Mouse (Mus musculus): ENCODE measurements around the gene Vcl.
A peak's percentile ranks its signal among the peaks of the same experiment; 100 is the strongest.

Gene Vcl

DNA sequence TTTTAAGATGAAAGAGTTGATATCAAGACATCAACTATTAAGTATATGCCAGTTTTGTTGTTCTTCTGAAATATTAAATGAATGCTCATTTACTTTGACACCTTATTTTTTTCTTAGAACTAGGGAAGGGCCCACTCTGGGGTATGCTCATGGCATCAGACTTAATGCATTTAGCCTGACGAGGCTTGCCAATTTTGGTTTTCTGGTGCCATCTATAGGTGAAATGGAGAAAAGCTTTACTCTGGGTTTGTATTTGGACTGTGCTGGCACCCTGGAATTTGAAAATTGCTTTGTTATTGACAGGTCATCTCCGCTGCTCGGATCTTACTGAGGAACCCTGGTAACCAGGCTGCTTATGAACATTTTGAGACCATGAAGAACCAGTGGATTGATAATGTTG lies 89.8 kb downstream of the Vcl start:
- DNase-seq, result no peak

DNA sequence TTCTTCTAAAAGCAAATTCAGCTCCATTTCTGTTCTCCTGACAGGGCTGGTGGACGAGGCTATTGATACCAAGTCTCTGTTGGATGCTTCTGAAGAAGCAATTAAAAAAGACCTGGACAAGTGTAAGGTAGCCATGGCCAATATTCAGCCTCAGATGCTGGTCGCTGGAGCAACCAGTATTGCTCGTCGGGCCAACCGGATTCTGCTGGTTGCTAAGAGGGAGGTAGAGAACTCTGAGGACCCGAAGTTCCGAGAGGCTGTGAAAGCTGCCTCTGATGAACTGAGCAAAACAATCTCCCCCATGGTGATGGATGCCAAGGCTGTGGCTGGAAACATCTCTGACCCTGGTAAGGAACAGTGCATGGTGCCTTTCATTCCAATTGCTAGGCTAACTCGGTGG lies 91.2 kb downstream of the Vcl start:
- no peak for DNase-seq

DNA sequence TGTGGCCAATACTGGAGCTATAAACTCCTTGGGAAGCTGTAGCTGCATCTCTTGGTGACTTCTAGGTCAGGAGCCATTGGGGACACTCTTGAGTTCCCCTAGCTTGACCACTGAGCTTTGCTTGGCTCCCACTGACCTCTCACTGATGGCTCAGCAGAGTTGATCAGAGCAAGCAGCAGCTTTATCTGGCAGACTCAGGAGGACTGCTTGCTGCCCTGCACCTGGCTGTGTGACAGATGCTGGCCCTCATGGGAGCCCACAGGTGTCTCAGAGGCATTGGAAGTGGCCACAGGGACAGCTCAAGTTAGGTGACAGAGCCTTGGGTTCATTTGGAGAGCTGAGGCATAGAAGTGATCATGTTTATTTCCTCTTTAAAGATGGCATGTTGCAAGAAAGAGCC lies 98.3 kb downstream of the Vcl start:
- DNase-seq, result no peak

DNA sequence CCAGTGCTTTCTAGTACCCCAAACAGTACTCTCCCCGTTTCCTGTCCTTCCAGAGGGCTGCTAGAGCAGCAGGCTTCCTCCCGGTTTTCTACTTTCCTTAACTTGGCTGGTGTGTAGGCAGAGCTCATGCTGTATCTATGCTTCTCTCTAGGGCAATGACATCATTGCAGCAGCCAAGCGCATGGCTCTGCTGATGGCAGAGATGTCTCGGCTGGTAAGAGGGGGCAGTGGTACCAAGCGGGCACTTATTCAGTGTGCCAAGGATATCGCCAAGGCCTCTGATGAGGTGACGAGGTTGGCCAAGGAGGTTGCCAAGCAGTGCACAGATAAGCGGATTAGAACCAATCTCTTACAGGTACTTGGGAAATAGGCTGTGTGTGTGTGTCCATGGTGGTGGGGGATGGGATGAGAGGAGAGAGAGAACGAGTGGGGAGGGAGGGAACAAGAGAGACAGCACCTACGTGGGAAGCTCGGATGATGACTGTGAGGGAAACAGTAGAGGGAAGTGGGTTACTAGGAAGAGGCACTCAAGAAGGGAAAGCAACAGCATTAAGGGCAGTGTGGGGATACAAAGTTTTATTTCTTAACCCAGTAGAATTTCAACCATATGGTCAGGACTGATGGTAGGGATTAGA lies 99.9 kb downstream of the Vcl start:
- no peak for DNase-seq

DNA sequence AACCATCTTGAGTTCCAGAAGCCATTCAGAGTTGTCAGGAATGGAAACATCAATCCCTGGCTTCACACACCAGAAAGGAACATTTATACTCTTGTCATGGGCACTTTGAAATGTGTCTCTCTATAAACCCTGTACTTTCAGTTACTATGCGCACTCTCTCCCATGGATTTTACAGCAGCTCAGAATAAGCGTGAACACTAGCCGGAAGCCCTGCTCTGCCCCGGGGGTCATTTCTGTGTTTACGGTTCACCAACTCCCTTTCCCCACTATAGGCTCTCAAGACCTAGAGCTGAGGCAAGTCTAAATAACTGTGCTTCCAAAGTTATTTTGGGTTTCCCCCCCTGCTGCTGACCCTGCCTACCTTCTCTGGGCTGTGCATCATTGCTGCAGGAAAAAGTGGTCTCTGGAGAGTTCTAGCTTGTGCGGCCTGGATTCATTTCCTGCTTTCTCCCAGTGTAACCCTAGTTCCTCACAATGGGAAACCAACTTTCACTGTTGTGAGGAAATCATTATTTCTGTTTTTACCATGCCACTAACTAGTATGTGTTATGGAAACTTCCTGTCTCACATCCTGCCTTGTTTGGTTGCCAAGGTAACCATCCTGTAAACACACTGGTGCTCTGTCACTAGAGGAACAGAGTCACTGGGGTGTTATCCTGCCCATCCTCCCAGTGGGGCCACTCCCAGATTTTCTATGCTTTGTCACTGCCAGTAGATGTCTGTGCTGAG lies 102.7 kb downstream of the Vcl start:
- no peak for DNase-seq

DNA sequence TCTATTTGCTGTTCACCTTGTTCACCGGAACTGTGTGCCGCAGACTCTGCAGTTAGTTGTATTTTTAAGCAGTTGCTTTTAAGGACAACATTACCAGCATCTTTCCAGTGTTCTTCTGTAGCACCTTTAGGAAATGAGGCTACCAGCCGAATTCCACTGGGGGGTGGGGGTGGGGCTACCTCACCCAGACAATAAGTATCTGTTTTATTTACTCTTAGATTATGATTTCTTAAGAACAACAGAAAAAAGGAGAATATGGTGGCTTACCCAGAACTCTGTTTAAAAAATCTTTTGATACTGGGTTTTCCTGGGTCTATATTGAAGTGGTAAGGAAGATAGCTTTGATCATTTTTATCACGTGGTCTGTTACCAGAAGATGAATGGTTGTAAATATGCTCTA lies 105.1 kb downstream of the Vcl start:
- no peak for DNase-seq

DNA sequence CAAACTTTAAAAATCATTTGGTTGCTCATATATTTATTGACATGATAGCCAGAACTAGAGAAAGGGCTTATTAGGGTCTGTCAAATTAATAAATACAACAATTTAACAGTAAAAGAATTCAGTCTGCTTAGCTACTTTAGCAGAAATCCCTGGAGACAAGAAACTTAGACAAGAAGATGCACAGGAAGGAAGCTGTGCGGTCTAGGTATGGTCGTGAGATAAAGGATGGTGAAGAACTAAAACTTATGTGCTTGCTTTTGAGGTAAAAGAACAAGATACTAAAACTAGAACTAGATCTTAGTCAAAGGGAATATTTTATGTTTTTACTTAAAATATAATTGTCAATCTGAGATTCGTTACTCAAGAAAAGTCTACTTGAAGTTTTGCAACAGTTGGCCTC lies 105.6 kb downstream of the Vcl start:
- DNase-seq, result no peak

DNA sequence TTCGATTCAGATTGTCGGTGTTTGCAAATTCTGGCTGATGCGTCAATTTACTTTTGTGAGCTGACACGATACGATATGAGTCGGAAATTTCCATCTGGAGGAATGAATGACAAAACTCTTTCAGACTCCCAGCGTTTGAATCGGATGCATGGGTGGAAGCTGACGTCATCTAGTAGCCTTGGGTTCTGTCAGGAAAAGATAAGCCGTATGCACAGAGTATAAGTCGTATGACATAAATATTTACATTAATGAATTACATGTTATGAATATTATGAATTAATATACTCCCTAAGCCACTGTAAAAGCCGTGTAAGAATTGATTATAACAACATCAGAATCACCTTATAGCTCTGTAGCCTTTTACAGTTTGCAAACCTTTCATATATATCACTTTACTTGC lies 109.9 kb downstream of the Vcl start:
- DNase-seq, result no peak

DNA sequence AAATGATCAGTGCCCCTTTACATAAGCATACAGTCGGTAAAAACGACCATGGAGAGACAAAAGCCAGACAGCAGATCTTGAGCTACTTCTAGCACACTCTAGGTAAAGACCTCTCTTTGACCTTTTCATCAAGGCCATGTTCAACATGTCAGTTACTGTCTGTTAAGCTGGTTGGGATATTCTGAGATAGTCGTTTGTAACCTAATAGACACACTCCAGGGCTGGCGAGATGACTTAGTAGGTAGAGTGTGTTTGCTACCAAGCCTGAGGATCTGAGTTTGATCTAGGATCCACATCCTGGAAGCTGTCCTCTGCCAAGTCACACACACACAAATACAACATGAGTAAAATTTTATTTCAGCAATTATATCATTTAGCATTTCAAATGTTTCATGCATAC lies 110.4 kb downstream of the Vcl start:
- DNase-seq, result no peak

DNA sequence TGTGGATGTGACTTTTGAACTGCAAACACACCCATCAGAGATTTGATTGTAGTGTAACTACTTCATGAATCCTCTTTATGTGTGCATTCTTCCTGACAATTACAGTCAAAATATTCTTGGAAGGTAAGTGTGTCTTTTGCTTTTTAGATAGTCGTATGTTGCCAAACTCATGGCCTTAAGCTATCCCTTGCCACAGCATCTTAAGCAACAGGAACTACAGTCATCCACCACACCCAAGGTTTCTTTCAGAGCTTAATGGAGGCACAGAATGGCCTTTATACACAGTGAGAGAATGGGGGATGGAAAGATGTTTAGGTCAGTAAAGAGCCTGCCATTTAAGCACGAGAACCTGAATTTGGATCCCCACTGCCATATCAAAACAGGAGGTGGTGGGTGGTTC lies 118.6 kb downstream of the Vcl start:
- no peak for DNase-seq

DNA sequence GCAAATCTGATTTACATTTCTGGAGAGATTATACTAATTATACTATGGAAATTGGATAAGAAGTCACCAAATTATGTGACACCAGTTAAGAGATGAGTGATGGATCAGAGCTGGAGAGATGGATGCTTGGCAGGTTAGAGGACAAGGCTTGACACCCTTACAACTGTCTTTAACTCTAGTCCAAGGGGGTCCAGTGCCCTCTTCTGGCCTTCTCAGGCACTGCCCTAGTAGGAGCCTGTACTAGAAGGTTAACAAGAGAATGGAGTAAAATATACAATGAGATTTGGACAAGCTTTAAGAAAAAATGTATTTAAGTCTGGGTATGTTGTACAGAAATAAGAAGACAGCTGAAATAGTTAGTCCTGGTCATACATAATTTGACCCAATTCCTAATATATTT lies 119.7 kb downstream of the Vcl start:
- no peak for DNase-seq

DNA sequence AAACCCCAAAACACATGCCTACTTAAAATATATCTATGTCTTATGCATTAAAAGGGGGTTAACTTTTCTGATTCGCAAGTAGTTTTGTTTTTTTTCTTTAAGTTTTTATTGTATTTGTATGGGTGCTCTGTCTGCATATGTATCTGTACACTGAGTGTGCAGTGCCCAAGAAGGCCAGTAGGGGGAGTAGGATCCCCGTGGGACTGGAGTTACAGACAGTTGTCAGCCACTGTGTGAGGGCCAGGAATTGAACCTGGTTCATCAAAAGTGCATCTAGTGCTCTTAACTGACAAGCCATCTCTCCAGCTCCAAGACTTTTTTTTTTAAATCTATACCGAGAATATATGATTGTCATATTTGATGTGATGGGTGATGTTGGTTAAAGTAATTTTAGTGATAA lies 121.5 kb downstream of the Vcl start:
- no peak for DNase-seq

DNA sequence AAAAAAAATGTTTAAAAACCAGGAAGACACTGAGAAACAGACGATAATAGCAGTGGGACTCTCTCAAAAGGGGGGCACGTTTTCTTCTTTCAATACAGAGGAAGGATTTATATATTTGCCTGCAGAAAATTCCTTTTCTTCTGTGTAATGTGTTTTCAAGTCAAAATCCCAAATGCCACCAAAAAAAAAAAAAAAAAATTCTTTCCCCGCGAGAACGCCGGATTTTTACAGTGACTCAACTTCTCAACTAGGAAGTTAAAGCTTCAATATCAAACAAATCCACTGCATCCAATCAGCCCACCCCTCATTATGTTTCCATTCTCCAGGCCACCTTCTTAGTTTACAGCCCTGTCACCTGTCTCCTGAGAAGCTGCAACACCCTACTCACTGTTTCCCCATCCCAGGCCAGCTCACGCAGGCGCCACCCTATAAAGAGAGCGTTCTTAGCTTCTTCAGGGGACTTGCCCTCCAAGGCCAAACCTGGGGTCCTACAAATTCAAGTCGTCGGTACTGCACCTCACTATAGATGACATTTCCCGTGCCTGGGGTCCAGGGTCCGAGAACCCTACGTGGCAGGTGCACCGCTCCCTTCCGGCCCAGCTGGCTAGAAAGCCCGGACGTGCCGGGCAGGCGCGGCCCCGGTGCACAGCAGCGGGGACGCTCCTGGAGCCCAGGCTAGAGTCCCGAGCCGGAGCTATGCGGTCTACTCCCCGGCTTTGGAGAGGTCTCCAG lies 122.3 kb downstream of the Vcl start:
- no peak for DNase-seq

DNA sequence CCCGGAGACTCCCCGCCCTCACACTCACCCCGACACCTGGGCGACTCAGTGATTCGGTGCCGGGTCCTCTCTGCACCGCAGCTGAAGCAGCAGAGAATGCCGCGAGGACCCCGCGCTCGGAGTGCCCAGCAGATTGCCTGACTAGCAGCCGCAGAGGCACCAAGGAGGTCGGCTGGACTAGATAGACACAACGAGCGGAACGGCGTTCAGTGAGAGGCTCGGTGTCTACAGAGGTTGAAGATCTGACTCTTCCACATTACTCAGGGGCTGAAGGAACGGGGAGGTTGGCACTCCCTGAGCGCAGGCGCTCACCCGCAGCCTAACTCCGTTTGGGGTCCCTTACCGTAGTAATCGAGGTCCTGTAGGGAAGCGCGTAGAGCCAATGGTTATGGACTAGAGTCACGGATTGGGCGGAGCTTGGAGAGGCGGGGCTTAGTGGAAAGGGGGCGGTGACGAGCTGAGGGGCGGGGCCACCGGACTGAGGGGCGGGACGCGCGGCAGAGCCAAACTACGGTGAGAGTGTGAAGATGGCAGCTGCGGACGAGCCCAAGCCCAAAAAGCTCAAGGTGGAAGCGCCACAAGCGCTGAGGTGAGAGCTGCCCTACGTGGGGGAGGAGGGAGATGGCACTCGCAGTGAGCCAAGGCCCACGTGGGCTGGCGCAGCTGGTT lies 123.0 kb downstream of the Vcl start, which contains the start of the genes Ap3m1 and Adk:
TSS of gene Ap3m1 (minus strand) at position 397 of the 669 bp plus-strand sequence.
TSS of gene Adk (plus strand) at position 463 of the 669 bp plus-strand sequence.
- DNase-seq, result peak; percentile 91

DNA sequence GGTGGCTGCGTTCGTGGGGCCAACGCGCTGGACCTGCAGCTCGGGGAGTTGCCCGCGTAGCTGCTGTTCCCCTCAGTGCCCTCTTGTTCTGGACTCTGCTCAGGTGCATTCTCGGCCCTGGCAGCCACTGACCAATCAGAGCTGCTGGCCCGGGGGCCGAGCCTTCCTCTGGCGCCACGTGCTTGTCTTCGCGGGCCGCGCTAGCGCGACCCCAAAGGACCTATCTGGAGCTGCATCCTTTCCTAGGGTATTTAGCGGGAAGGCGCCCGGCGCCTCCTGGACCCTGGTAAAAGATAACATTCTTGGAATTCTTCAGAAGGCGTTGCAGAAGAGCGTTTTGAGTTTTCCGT lies 123.6 kb downstream of the Vcl start:
- DNase-seq, result no peak

DNA sequence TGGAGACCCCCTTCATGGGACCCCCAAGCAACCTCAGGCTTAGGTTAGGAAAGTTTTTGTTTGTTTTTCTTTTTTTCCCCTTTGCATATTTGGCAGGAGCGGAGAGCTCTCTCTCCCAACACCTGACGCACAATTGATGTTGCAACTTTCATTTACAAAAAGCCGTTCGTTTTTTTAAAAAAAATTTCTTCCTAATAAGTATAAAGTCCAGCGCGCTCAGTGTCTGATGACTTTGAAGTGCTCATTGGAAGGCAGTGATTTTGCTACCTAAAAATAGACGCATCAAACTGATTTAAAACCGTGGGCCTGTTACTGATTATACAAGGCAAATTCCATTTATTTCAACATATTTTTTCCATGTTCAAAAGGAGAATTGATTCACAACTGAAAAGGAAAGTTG lies 124.0 kb downstream of the Vcl start:
- DNase-seq, result no peak

DNA sequence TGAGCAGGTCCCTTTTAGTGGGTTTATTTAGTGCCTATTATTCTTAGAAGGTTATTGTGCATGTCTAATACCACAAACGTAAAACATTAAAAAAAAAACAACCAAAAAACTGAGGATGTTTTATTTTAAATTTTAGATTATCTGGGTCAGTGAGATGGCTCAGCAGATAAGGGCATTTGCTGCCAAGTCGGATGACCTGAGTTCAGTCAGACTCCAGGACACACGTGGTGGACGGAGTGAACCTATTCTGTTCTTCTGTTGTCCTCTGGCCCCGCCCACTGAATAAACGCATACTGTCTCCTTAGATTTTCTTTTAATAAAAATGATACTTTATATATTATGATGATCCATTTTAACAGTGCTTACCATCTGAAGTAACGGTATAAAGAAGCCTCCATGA lies 124.4 kb downstream of the Vcl start:
- DNase-seq, result no peak

DNA sequence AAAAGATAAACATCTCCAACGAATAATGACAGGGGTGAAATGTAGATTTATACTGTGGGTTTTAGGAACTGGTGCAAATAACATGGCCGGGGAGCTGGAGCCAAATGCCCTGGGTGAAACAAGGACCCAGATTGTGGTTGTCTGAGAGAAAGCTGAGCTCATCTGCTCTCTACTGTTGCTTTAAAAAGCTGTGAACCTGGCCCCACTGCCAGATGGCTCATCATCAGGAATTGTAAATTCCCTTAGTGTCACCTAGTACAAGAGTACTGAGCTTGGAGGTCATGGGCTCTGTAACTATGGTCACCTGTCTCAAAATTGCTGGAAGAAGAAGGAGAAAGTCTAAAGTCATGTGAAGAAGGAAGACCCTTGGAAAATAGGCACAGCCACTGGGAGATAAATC lies 129.8 kb downstream of the Vcl start:
- DNase-seq, result no peak

DNA sequence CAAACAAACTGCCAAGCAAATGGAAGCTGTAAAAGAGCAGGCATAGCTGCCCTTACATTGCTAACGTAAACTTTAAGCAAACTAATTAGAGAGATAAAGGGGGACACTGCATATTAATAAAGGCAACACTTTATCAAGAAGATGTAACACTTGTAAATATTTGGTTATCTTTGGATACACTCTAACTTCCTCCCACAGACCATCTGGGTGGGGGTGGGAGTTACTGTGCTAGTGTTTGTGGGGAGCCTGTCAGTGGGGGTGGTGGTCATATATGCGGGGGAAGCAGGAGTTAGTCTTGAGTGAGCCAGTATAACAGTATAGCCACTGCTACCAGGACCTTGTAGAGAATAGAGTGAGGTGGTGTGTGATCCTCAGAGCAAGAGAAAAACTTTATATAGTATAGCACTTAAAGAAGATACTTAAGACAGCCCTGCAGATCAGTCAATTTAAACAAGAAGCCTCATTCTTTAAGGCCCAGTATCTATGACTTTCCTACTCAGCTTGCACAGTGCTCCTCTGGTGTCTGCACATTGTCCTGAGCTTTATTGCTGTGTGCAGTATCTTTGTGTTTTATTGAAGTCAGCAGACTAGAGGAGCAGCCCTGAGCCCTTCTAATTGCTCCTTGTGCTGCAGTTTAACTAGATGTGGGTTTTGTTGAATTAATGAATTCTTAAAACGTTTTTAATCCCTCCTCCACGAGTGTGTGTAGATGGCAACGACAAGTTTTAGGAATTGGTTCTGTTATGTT lies 133.7 kb downstream of the Vcl start:
- no peak for DNase-seq

DNA sequence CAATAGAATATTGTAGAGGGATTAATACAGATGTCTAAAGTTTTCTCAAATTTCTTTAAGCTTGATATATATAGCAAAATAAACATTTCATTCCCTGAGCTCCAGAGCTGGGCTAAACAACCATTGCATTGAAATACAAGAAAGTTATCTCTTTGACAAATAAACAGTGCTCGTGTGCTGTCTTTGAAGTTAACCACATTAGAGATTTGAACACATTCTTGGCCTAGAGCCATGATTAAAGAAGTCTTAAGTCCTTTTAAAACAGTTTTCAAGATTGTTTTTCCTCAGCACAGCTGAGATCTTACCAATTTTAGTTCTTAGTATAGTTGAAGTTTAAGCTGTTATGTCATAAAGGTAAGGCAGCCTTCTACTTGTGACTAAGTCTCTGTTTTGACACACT lies 135.1 kb downstream of the Vcl start:
- DNase-seq, result no peak

DNA sequence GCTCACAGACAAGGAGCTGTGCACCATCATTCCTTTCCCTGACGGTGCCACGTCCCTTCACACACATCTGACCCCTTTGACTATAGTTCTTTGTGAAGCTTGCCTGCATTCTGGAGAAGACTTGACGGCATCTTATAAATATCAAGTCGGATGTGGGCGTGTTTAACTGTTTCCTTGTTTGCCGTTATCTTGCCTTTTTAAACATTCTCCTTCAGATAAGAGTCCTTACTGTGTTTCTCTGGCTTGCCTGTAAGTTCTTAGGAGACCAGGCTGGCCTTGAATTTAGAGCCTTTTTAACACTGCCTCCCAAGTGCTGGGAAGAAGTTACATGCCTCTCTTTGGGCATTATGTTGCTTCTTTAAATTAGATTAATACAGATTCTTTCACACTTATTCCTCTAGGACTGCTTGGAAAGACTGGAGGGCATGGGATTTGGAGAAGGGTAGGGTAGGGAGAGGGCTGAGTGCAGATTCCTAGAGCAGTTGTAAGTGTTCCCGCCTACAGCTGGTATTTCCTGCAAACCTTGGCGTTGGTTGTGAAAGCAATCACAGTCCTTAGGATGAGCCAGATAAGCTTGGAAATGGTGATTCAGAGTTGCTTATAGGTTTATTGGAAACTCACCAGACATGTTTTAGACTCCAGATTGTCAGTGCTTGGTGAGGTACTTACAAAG lies 136.4 kb downstream of the Vcl start:
- DNase-seq, result no peak

DNA sequence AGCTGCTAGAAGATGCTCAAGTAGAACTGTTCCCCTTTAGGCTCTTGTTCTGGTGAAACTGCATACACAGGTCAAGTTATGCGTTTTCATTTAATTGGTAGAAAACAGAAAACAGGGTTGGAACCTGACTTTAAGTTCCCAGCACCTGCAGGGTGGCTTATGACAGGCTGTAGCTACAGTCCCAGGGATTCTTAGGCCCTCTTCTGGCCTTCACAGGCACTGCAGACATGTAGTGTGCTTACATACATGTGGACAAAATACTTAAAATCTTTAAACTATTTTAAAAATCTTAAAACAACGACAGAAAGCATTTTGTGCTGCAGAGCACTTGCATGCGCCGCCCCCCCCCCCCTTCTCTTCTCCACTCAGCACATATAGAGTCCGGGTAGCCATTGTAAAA lies 140.4 kb downstream of the Vcl start:
- no peak for DNase-seq
